Mouse (Mus musculus) liver, embryonic 12.5 days (tissue): Measurements from ENCODE around the gene Slc30a5. TPM values are rescaled to one million over a fixed set of nuclear protein-coding genes. Genes with fewer than 3 reads are reported as not detected.
"Not testable (repeated sequence)": the region's sequence is repeated elsewhere in the genome, so short reads cannot be mapped to it uniquely, and the experiment has no call there.

Source experiments
- ATAC-seq: fragments of 200-750 bp; cut with Nextera tagmentation; 2 replicates; pipeline ENCODE4 v1.8.0; 2017; ENCODE audit warnings: moderate number of reproducible peaks, mild to moderate bottlenecking, moderate library complexity
- H3K27ac ChIP-seq: fragments of 300-500 bp; sonication (generic); 2 replicates; pipeline ENCODE4 v1.5.1; 2016; ENCODE audit warnings: mild to moderate bottlenecking
- H3K27me3 ChIP-seq: fragments of 300-500 bp; sonication (generic); replicated peaks from 2 replicates; pipeline ENCODE4 v1.6.1; 2016; ENCODE audit warnings: mild to moderate bottlenecking, moderate library complexity
- H3K36me3 ChIP-seq: fragments of 300-500 bp; sonication (generic); 2 replicates; pipeline ENCODE4 v1.6.1; 2016; ENCODE audit warnings: mild to moderate bottlenecking, moderate library complexity
- H3K4me1 ChIP-seq: fragments of 300-500 bp; sonication (generic); 2 replicates; pipeline ENCODE4 v1.6.1; 2016
- H3K4me2 ChIP-seq: fragments of 300-500 bp; sonication (generic); 2 replicates; pipeline ENCODE4 v1.6.1; 2016; ENCODE audit warnings: mild to moderate bottlenecking, moderate library complexity
- H3K4me3 ChIP-seq: fragments of 300-500 bp; sonication (generic); 2 replicates; pipeline ENCODE4 v1.5.1; 2016; ENCODE audit warnings: mild to moderate bottlenecking, moderate library complexity
- H3K9ac ChIP-seq: fragments of 300-500 bp; sonication (generic); 2 replicates; pipeline ENCODE4 v1.6.1; 2016; ENCODE audit warnings: mild to moderate bottlenecking, moderate library complexity
- H3K9me3 ChIP-seq: fragments of 300-500 bp; sonication (generic); replicated peaks from 2 replicates; pipeline ENCODE4 v1.6.1; 2016; ENCODE audit warnings: mild to moderate bottlenecking, moderate library complexity
- WGBS: fragments of 180-500 bp; shearing (Covaris S2); methylation state at CpG from one replicate; pipeline ENCODE4 v1.1.7; 2016; ENCODE audit not compliant: insufficient replicate concordance; 5-methylcytosine and 5-hydroxymethylcytosine counted together
- polyA plus RNA-seq: library from polyadenylated mRNA; unstranded; fragments of >200 nt; fragmentation: Nextera tagmentation; extraction: Ambion mirVana; gene quantifications from 2 replicates; pipeline ENCODE4 v1.2.1, GENCODE M21; 2016

The Slc30a5 gene
- polyA plus RNA-seq, 1 experiment from 2014 or later, result 45.1 TPM

DNA sequence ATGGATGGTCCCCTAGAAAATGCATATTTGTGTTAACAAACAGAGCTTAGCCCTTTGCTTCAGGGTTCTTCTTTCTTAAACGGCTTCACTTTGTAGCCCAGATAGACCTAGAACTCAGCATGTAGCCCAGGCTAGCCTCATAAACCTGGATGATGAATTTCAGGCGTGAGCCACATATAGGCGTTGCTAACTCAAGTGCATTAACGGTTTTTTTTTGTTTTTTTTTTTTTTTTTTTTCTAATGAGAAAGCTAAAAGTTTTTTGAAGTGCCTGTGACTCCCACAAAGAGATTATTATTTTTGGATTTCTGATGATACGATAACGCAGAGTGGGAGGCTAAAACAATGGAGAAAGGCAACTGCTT, 394 bp upstream of the Slc30a5 start:
- peaks cover 8% of the 10 kb centered on the region; the same call in 1 of the 2 replicates for H3K27me3 ChIP-seq
- 55% methylated on average over 6 of the region's 6 CpGs for WGBS
- H3K4me1 ChIP-seq, result peaks cover 27% of the 10 kb centered on the region
- no peak for ATAC-seq
- no peaks in the 10 kb centered on the region for H3K9me3 ChIP-seq
- no peak overlapping the region for H3K27ac ChIP-seq
- peak overlapping the region; percentile 99; the same call in 1 of the 2 replicates for H3K4me3 ChIP-seq
- 0 out of 2 replicates have a peak, but pooled peaks cover 6% of the 10 kb centered on the region for H3K36me3 ChIP-seq
- no peak overlapping the region for H3K9ac ChIP-seq
- peak overlapping the region; percentile 82 for H3K4me2 ChIP-seq

DNA sequence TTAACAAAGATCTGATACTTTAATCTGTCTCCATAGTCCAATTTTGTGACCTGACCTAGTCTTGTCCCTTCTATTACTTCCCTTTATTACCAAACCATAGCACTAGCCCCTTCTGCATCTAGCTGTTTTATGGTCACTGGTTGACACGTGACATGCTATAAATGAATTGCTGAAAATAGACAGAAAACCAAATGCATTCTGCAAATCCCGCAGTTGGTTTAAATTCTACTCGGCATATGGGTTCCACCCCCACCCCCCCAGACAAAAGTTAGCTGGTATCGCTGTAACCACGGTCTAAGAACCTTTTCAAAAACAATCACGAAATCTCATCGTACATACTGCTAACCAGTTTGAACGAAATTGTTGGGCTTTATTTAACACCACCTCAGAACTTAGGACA, 1.0 kb downstream of the Slc30a5 start:
- Histone ChIP-seq H3K36me3 (peaks cover 17% of the 10 kb centered on the region), H3K27ac (peak overlapping the region; percentile 97), H3K9ac (peak overlapping the region; percentile 97), H3K4me3 (peak overlapping the region; percentile 99), H3K4me2 (peak overlapping the region; percentile 82), H3K27me3 (peaks cover 6% of the 10 kb centered on the region; the same call in 1 of the 2 replicates), H3K9me3 (no peaks in the 10 kb centered on the region), H3K4me1 (peaks cover 27% of the 10 kb centered on the region)
- no peak for ATAC-seq
- 3% methylated on average over 8 of the region's 8 CpGs for WGBS

DNA sequence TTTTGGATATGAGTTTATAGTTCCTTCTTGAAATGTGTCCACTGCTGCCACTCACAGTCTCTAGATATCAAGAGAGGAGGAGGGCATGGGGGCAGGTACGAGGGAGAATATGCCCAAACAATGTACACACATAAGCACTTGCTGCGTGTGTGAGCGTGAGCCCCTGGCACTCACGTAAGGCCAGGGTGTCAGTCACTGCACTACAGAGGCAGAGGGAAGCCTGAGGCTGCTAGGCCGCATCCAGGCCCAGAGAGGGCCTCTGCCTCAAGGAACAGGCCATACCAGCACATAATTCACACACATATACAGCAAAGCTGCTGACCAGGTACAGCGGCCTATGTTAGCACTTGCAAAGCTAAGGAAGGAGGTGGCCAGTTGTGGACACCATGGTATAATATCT, 2.1 kb downstream of the Slc30a5 start:
- 68% methylated on average over 6 of the region's 6 CpGs for WGBS
- Histone ChIP-seq H3K27ac (peak overlapping the region; percentile 97), H3K9me3 (no peaks in the 10 kb centered on the region), H3K27me3 (0 out of 2 replicates have a peak, but pooled peaks cover 5% of the 10 kb centered on the region), H3K4me2 (peak overlapping the region; percentile 82), H3K36me3 (peaks cover 25% of the 10 kb centered on the region), H3K9ac (peak overlapping the region; percentile 97), H3K4me3 (peak overlapping the region; percentile 99), H3K4me1 (peaks cover 27% of the 10 kb centered on the region)
- ATAC-seq, result no peak

DNA sequence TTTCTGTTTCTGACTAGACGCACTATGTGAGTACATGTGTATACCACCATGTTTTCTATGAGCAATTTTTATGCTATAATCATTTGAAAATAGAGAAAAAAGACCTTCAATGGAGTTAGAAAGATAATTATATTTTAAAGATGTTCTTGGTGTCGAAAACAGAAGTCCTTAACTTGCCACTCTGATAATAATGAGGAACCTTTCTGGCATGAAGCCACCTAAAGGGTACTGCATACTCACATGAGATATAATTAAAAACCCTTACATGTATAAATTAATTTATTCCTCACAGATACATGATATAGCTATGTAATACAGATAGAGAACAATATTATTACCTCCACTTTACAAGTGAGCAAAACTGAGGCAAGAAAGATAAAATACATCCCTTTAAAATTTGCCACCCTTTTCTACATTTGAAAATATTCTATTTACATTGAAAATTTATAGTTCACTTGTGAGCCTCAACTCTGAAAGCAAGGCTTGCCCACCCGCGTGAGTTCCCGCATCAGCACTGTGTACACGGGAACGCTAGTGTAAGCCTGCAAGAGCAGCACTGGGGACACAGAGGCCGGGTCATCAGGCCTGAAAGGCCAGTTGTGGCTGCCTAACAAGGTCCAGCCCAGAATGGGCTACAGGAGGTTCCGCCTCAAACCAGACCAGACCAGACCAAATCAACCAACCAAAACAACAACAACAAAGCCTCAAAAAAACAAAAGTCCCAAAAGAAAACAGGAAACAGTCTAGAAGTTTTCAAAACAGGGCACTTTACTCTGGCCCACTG, 7.4 kb downstream of the Slc30a5 start:
- Histone ChIP-seq H3K4me2 (no peak overlapping the region), H3K4me3 (no peak overlapping the region), H3K27ac (no peak overlapping the region), H3K36me3 (peaks cover 77% of the 10 kb centered on the region), H3K27me3 (no peaks in the 10 kb centered on the region), H3K9ac (no peak overlapping the region), H3K9me3 (no peaks in the 10 kb centered on the region), H3K4me1 (peaks cover 11% of the 10 kb centered on the region)
- WGBS, result 89% methylated on average over 9 of the region's 9 CpGs
- no peak for ATAC-seq

DNA sequence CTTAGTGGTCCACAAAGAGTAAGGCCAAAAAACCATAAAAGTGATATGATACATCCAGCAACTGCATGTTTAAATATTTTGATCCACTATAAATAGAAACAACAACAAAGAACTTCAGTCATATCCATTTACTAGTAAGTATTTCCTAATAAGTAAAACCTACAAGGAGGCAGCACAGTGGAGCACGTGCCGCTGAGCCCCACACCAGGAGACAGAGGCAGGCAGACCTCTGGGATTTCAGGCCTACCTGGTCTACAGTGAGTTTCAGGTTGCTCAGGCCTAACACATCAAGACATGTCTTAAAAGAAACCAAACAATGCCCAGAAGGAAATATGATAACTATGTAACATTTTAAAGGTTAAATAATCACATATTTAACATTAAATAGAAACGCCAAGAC, 8.3 kb downstream of the Slc30a5 start:
- Histone ChIP-seq H3K27me3 (no peaks in the 10 kb centered on the region), H3K4me2 (no peak overlapping the region), H3K4me3 (no peak overlapping the region), H3K27ac (no peak overlapping the region), H3K4me1 (peaks cover 6% of the 10 kb centered on the region), H3K36me3 (peaks cover 84% of the 10 kb centered on the region), H3K9me3 (no peaks in the 10 kb centered on the region), H3K9ac (no peak overlapping the region)
- no peak for ATAC-seq
- 86% methylated on average over 3 of the region's 3 CpGs for WGBS

DNA sequence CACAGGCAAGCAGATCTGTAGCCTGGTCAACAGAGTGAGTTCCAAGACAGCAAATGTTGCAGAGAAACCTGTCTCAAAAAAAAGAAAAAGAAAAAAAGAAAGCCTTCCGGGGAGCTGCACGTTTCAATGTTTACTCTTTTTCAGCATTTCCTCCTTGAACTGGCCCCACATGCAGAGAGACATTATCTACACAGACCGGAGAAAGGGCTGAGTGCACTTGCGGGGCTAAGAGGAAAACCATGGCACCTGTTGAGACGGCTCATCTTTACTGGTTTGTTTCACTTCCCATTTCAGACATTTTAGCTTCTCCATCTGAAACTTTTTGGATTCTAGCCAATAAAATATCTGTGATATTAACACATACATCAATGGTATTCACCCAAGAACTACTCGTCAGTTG, 8.9 kb downstream of the Slc30a5 start:
- Histone ChIP-seq H3K4me3 (no peak overlapping the region), H3K36me3 (peaks cover 89% of the 10 kb centered on the region), H3K27me3 (no peaks in the 10 kb centered on the region), H3K4me2 (no peak overlapping the region), H3K9me3 (no peaks in the 10 kb centered on the region), H3K9ac (no peak overlapping the region), H3K27ac (no peak overlapping the region), H3K4me1 (0 out of 2 replicates have a peak, but pooled peaks cover 3% of the 10 kb centered on the region)
- 69% methylated on average over 6 of the region's 6 CpGs for WGBS
- no peak for ATAC-seq

DNA sequence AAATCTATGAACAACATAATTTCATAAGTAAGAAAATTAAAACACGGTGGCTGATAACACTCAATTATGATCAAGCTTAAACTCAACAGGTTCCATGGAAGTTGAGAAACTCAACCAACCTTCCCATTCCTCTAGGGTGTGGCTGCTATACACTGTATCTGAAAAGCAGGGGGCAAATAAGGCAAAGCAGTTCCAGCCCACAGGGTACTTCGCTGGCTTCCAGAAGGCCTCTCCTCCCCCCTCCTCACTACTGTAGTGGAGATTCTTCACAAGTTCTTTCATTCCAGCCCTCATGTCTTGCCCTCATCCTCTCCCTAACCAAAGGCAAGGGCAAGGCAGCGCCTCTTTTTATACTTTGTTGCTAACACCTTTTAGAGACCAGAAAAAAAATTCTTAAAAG, 9.4 kb downstream of the Slc30a5 start:
- Histone ChIP-seq H3K9ac (no peak overlapping the region), H3K27ac (no peak overlapping the region), H3K4me3 (no peak overlapping the region), H3K9me3 (no peaks in the 10 kb centered on the region), H3K4me1 (no peaks in the 10 kb centered on the region), H3K27me3 (no peaks in the 10 kb centered on the region), H3K4me2 (no peak overlapping the region), H3K36me3 (peaks cover 90% of the 10 kb centered on the region)
- 88% methylated on average over 3 of the region's 3 CpGs for WGBS
- no peak for ATAC-seq

DNA sequence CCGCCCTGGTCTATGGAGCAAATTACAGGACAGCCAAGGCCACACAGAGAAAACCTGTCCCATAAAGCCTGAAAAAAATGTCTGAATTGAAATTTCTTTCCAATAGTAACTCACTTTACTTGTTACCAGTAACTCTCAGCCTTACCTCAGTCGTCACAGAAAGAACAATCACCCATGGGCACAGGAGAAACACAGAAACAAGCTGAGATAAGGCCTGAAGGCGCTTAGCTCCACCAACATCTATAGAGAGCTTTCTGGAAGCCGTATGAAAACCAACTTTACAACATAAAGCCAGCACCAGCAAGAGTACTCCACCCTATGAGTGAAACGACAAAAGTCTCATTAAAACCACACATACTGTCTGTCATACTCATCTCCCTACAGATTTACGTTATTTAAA, 18.8 kb downstream of the Slc30a5 start:
- Histone ChIP-seq H3K4me2 (no peak overlapping the region), H3K9ac (no peak overlapping the region), H3K4me1 (peaks cover 4% of the 10 kb centered on the region; the same call in 1 of the 2 replicates), H3K4me3 (no peak overlapping the region), H3K9me3 (no peaks in the 10 kb centered on the region), H3K36me3 (peaks cover 86% of the 10 kb centered on the region), H3K27ac (no peak overlapping the region), H3K27me3 (no peaks in the 10 kb centered on the region)
- 84% methylated on average over 6 of the region's 6 CpGs for WGBS
- no peak for ATAC-seq

DNA sequence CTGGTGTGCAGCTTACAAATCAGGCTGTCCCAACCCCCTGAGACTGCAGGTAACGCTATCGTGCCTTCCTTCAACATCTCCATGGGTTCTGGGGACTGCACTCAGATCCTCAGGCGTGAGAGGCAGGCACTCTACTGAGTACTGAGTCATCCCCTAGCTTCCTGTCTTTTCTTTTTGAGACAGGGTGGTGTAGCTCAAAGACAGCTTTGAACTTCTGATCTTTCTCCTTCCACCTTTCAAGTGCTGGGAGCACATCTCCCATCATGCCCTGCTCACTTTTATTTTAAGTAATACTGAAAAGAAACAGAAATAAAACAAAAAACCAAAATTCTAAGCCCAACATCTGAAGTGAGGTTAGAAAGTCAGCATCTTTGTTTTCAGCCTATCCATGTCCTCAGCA, 27.5 kb downstream of the Slc30a5 start:
- Histone ChIP-seq H3K36me3 (peaks cover 85% of the 10 kb centered on the region), H3K27me3 (no peaks in the 10 kb centered on the region), H3K9ac (no peak overlapping the region), H3K9me3 (no peaks in the 10 kb centered on the region), H3K4me3 (no peak overlapping the region), H3K4me1 (no peaks in the 10 kb centered on the region), H3K4me2 (no peak overlapping the region), H3K27ac (no peak overlapping the region)
- no peak for ATAC-seq
- 83% methylated on average over 3 of the region's 3 CpGs for WGBS

DNA sequence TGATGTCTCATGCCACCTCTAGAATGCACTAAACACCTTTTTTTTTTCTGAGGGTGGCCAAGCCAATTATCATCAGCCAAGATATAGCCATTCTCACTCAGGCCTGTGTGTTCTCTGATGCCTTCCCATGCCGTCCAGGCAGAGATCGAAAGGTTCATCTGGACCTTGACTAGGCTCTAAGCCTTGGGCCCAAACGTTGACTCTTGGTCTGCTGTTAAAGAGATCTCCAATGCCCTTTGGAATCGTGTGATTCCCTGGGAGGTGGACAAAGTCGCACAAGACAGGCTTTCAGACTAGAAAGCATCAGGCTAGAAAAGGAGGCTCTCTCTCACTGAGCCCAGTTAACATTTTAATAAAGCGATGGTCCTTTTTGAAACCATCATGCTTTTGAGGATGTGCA, 36.1 kb downstream of the Slc30a5 start:
- no peaks in the 10 kb centered on the region for H3K4me1 ChIP-seq
- no peak overlapping the region for H3K27ac ChIP-seq
- H3K9ac ChIP-seq, result no peak overlapping the region
- H3K4me3 ChIP-seq, result no peak overlapping the region
- 77% methylated on average over 6 of the region's 6 CpGs for WGBS
- H3K27me3 ChIP-seq, result no peaks in the 10 kb centered on the region
- no peaks in the 10 kb centered on the region for H3K9me3 ChIP-seq
- ATAC-seq, result no peak
- H3K4me2 ChIP-seq, result no peak overlapping the region
- peaks cover 25% of the 10 kb centered on the region for H3K36me3 ChIP-seq

DNA sequence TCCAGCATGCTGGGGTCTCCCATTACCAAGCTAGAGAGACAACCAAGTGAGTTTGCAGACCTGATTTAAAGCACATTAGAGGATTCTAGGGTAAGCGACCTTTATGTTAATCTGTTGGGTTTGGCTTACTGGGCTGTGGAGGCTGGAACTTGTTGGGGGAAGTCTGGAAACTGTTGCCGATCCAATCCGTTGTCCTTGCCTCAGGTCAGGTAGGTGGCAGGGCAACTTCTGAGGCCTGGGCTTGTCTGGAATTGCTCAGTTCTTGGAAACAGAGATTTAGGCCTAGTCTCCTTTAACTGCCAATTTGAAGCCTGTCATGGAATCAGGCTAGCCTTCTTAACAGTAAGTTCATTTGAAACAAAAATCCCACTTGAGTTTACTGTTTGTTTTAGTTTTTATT, 44.1 kb downstream of the Slc30a5 start:
- peaks cover 14% of the 10 kb centered on the region for H3K36me3 ChIP-seq
- WGBS, result 76% methylated on average over 3 of the region's 3 CpGs
- H3K4me1 ChIP-seq, result peaks cover 31% of the 10 kb centered on the region
- H3K27me3 ChIP-seq, result no peaks in the 10 kb centered on the region
- H3K27ac ChIP-seq, result no peak overlapping the region
- no peak overlapping the region for H3K4me3 ChIP-seq
- H3K4me2 ChIP-seq, result no peak overlapping the region
- no peak overlapping the region for H3K9ac ChIP-seq
- H3K9me3 ChIP-seq, result no peaks in the 10 kb centered on the region
- ATAC-seq, result no peak

DNA sequence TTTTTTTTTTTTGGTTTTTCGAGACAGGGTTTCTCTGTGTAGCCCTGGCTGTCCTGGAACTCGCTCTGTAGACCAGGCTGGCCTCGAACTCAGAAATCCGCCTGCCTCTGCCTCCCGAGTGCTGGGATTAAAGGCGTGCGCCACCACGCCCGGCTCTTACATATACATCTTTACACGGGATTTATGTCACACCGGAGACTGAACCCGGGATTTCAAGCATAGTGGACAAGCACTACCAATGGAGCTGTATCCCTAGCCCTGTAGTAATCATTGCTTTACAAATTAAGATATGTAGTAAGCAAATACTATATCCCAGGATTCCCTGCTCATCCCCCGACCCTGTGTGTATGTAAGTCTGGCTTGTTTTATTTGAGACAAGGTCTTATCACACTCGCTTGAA, 45.2 kb downstream of the Slc30a5 start:
- not testable (repeated sequence) for H3K4me2 ChIP-seq, H3K9ac ChIP-seq, H3K27ac ChIP-seq, H3K4me3 ChIP-seq, ATAC-seq, H3K9me3 ChIP-seq, H3K27me3 ChIP-seq
- peaks cover 24% of the 10 kb centered on the region for H3K36me3 ChIP-seq
- H3K4me1 ChIP-seq, result peaks cover 41% of the 10 kb centered on the region
- WGBS, result 86% methylated on average over 13 of the region's 14 CpGs
